Mouse (Mus musculus) heart, embryonic 11.5 days (tissue): Measurements from ENCODE around the gene Olfr830. TPM values are rescaled to one million over a fixed set of nuclear protein-coding genes. Genes with fewer than 3 reads are reported as not detected.
"Not testable (repeated sequence)": the region's sequence is repeated elsewhere in the genome, so short reads cannot be mapped to it uniquely, and the experiment has no call there.

Source experiments
- ATAC-seq: fragments of 200-750 bp; cut with Nextera tagmentation; replicated peaks from 2 replicates; pipeline ENCODE4 v1.8.0; 2017; ENCODE audit warnings: moderate library complexity; ENCODE audit not compliant: insufficient number of reproducible peaks, low FRiP score, low TSS enrichment
- H3K27ac ChIP-seq: fragments of 300-500 bp; sonication (generic); 2 replicates; pipeline ENCODE4 v1.5.1; 2014; ENCODE audit warnings: mild to moderate bottlenecking, low read depth, low read length
- H3K27me3 ChIP-seq: fragments of 300-500 bp; sonication (generic); 2 replicates; pipeline ENCODE4 v1.6.1; 2014; ENCODE audit warnings: mild to moderate bottlenecking, low read length, mixed read lengths; ENCODE audit not compliant: control insufficient read depth, insufficient read depth
- H3K36me3 ChIP-seq: fragments of 300-500 bp; sonication (generic); 2 replicates; pipeline ENCODE4 v1.6.1; 2014; ENCODE audit warnings: mild to moderate bottlenecking, low read length, moderate library complexity, mixed read lengths; ENCODE audit not compliant: control insufficient read depth, insufficient read depth
- H3K4me1 ChIP-seq: fragments of 300-500 bp; sonication (generic); 2 replicates; pipeline ENCODE4 v1.6.1; 2014; ENCODE audit warnings: low read length; ENCODE audit not compliant: control insufficient read depth, insufficient read depth
- H3K4me2 ChIP-seq: fragments of 300-500 bp; sonication (generic); 2 replicates; pipeline ENCODE4 v1.6.1; 2014; ENCODE audit warnings: mild to moderate bottlenecking, moderate library complexity
- H3K4me3 ChIP-seq: fragments of 300-500 bp; sonication (generic); 2 replicates; pipeline ENCODE4 v1.5.1; 2014; ENCODE audit warnings: low read depth, low read length
- H3K9ac ChIP-seq: fragments of 300-500 bp; sonication (generic); 2 replicates; pipeline ENCODE4 v1.6.1; 2014; ENCODE audit warnings: mild to moderate bottlenecking, low read depth, low read length, moderate library complexity
- H3K9me3 ChIP-seq: fragments of 300-500 bp; sonication (generic); replicated peaks from 2 replicates; pipeline ENCODE4 v1.6.1; 2016; ENCODE audit warnings: low read length; ENCODE audit not compliant: control insufficient read depth
- whole genome bisulfite sequencing: fragments of 180-500 bp; shearing (Covaris S2); extraction: QIAGEN DNeasy Blood & Tissue Kit; methylation state at CpG from one replicate; pipeline ENCODE4 v1.1.7; 2014; ENCODE audit not compliant: insufficient replicate concordance; 5-methylcytosine and 5-hydroxymethylcytosine counted together
- polyA plus RNA-seq: library from polyadenylated mRNA; unstranded; fragments of >200 nt; fragmentation: Nextera tagmentation; extraction: Ambion mirVana; gene quantifications from 2 replicates; pipeline ENCODE4 v1.2.1, GENCODE M21; 2014

Gene Olfr830
- not detected in 2 replicates for polyA plus RNA-seq

DNA sequence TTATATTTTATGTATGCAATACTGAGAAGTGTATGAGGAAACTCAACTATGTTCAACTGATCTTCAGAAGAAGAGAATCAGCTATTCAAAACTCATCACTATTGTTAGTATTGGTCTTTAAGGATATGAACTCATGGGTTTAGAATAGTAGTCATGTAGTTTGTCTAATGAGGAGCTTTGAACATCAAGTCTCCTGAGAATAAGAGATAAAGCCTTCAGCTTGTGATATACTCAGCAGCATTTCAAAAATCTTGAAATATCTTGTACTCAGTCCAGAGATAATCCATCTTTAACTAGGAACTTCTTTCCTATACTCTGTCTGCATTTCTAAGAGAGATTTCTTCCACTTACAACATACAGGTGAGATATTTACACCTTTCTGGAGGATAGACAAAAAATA is at the start of gene Olfr830:
TSS of gene Olfr830 (plus strand) at position 301 of the 400 bp plus-strand sequence.
- Histone ChIP-seq H3K27ac (no peak within 1 kb of the TSS), H3K36me3 (no peaks in the 10 kb centered on the region), H3K9me3 (no peaks in the 10 kb centered on the region), H3K4me3 (no peak within 1 kb of the TSS), H3K4me2 (no peak within 1 kb of the TSS), H3K4me1 (no peaks in the 10 kb centered on the region), H3K9ac (no peak within 1 kb of the TSS), H3K27me3 (no peaks in the 10 kb centered on the region)
- ATAC-seq: no peak

DNA sequence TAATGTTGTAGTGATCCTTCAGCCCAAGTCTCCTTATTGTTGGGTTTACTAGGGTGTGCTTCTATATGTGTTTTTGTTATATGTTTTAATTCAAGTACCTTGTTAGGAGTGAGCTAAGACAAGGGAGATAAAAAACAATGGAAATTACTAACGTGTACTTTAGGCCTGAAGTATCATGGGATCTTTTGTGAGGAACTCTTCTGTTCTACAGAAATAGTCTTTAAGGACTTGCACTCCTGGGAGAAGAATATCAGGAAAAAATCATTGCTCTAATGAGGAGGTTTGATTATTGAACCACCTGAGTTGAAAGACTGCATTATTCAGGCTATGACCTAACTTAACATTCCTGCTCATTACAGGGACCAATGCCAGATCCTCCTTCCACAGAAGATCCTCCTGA is 19.9 kb upstream of the Olfr830 start, which contains the start of gene Olfr829:
TSS of gene Olfr829 (plus strand) at position 301 of the 400 bp plus-strand sequence.
- H3K27ac ChIP-seq: no peak within 1 kb of the TSS
- no peak for ATAC-seq
- H3K4me2 ChIP-seq: no peak within 1 kb of the TSS
- no peak within 1 kb of the TSS for H3K9ac ChIP-seq
- H3K4me1 ChIP-seq: no peaks in the 10 kb centered on the region
- 69% methylated on average over 1 of the region's 1 CpGs for WGBS
- H3K27me3 ChIP-seq: no peaks in the 10 kb centered on the region
- H3K9me3 ChIP-seq: no peaks in the 10 kb centered on the region
- no peaks in the 10 kb centered on the region for H3K36me3 ChIP-seq
- no peak within 1 kb of the TSS for H3K4me3 ChIP-seq

DNA sequence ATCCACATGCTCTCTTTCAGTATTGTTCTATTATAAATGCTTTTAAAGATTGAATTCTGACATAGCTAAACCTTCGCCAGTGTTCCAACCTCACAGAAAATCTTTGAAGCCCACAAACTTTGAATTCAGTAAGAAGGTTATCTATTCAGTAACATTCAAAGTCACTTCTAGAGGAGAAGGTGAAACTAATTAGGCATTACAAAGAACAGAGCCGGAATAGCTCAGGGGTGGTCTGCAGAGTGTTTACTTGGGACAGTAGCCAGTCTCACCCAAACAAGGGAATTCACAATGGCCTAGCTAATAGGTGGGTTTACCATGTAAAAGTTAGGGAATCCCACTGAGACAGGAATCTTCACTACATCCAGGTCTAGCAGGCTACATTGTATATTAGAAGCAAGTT is 33.2 kb downstream of the Olfr830 start:
- H3K27ac ChIP-seq, H3K36me3 ChIP-seq, H3K4me3 ChIP-seq, H3K4me1 ChIP-seq, H3K9me3 ChIP-seq, H3K27me3 ChIP-seq, ATAC-seq, H3K4me2 ChIP-seq, H3K9ac ChIP-seq: not testable (repeated sequence)
- WGBS: 76% methylated on average over 2 of the region's 2 CpGs

DNA sequence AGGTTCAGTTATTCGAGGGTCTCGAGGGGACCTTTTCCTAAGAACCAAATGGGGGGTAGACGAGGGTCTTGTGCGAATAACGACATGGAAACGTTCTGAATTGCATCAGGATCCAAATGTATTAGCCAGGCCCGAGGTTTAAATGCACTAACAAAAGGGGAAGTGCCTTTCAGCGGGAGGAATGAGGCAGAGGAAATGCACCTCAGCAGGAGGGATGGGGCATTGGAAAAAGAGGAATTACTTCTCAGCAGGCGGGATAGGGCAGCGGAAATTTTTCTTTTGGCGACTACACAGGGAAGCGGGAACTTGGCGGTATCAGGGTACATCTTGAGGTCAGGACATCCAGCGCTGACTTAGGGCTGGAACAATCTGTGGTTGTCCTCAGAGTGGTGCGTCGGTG is 53.4 kb downstream of the Olfr830 start:
- H3K27me3 ChIP-seq, H3K27ac ChIP-seq, H3K36me3 ChIP-seq, H3K4me2 ChIP-seq, H3K4me1 ChIP-seq, ATAC-seq, H3K9me3 ChIP-seq, H3K9ac ChIP-seq, H3K4me3 ChIP-seq: not testable (repeated sequence)
- WGBS: 76% methylated on average over 16 of the region's 16 CpGs

Other genes with a start within 250 kb of the Olfr830 start
- gene Muc16, start 200.2 kb upstream of the Olfr830 start, polyA plus RNA-seq: 1.0 and 2.4 TPM in 2 replicates
- gene Olfr24, start 110.7 kb upstream of the Olfr830 start, polyA plus RNA-seq: not detected in 2 replicates
- not detected in 2 replicates for gene Olfr828, start 55.2 kb upstream of the Olfr830 start, polyA plus RNA-seq
- gene Olfr829, start 19.8 kb upstream of the Olfr830 start, polyA plus RNA-seq: not detected in 2 replicates
- not detected in 2 replicates for gene Olfr832, start 62.4 kb downstream of the Olfr830 start, polyA plus RNA-seq
- gene Olfr834, start 113.3 kb downstream of the Olfr830 start, polyA plus RNA-seq: not detected in 2 replicates
- gene Olfr835, start 158.0 kb downstream of the Olfr830 start, polyA plus RNA-seq: not detected in 2 replicates
- gene Olfr836, start 245.7 kb downstream of the Olfr830 start, polyA plus RNA-seq: 0.06 TPM in 1 of 2 replicates, not detected in the other